Mouse (Mus musculus) spleen, adult 12 weeks (tissue): ENCODE measurements at regions not wholly inside any gene's neighbourhood (a gene's known extent, or its start where the extent isn't known, plus 50 kb on each side); places are given as distances from the start of the nearest gene placed in this dataset.

Experiments used
- DNase-seq: peaks from one replicate; pipeline ENCODE4 v3.0.0; 2022; ENCODE audit warnings: low spot score

DNA sequence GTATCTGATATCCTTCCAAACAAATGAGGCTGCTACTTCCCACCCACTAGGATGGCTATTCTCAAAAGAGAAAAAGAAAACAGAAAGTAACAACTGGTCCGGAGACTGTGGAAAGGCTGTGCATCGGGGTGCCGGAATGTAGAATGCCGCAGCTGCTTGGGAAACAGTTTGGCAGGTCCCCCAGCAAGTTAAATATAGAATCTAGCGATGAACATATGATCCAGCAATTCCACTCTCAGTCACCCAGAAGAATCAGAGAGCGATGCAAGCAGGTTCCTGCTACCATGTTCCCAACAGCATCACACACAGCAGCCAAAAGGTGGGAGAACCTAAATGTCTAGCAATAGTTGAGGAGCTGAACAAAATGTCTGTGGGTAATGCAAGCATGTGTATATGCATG, 528.3 kb upstream of the Gm19410 start:
- DNase-seq: no peak

DNA sequence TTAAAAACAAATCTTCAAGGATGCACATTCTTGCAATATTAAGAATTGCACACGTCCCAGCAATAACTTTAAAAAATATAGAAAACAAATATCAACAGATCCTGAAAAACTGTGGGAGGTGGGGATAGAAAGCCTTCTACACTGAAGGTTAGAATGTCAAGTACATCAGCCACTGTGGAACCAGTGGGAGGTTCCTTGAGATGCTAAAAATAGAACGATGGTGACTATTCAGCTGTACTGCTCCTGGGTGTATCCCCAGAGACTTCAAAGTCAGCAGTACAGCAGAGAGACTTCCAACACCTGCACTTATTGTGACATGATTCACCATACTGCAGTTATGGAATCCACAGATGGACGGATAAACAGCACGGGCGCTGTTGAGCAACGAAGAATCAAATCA, 524.7 kb upstream of the Gm19410 start:
- no peak for DNase-seq

DNA sequence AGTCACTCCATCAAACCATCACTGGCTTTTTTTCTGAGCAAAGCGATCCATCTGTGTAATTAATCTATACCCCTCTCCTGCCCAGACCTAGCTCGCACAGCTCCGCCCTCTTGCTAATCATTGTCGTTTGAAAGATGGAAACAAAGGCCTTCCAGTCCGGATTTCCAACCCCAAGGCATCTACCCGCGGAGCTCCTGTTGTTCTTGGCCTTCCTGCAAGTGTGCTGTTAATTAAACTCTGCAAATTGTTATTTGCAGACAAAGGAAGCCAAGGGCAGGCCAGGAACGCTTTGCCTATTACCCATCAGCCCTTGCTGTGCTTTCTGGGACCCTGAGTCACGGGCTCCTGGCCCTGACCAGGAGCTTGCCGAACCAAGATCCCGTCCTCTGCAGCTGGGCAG, 522.0 kb upstream of the Gm19410 start:
- DNase-seq: no peak

DNA sequence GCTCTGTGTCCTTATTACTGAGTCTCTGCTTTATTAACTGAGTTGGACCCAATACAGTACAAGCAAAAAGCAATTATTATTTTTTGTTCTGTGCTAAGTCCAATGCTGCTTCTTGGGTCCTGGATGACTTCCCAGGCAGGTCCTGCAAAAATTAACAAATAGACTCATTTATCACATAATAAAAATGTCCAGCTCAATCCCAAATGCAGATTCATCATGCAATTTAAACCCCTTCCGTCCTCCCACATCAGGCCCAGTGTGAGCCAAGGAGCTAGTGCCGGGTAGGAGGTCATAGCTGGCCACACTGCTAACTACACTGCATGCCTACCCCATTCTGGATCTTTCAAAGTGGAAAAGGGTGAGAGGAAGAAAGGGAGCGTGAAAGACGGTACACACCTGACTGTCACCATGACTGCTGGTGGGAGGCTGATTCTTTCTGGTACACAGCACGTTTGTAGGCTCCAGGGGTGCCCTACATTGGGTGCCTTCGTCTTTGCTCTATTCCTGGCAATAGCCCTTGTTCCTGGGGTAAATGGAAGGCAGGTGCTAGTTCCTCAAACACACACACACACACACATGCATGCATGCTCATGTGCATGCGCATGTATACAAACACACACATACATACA, 515.7 kb upstream of the Gm19410 start:
- DNase-seq: no peak

DNA sequence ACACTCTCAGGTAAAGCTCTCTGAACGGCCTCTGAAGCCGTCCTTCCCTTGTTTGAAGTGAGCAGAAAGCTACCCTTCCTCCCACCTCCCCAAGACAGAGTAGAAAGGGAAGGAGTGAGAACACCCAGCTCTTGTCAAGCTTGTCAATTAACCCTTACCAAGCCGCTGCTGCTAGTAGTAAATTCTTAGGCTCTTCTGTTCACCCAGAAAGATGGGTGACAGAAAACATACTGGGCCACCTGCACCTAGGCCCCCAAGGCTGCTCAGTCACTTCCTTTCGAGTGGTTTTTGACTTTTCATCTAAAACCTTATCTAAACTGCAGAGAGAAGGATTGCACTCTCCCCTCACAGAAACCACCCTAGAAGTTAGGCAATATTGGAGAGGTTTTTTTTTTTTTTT, 514.9 kb upstream of the Gm19410 start:
- no peak for DNase-seq

DNA sequence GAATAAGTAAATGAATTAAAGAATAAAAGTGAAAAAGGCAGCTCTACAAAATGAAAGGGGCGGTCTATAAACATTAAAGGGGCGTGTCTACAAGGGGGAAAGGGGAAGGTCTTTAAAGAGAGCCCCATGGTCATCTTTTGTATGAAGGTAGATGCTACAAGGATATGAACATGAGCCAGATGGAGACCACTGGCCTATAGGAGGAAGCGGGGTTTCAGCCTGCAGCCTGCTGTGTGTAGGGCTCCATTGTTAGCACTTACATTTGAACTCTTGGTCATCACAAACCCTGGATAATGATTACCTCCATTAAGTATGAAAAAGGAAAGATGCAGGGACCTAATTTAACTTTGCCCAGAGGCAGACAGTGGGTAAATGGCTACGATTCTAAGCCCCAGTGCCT, 511.6 kb upstream of the Gm19410 start:
- no peak for DNase-seq

DNA sequence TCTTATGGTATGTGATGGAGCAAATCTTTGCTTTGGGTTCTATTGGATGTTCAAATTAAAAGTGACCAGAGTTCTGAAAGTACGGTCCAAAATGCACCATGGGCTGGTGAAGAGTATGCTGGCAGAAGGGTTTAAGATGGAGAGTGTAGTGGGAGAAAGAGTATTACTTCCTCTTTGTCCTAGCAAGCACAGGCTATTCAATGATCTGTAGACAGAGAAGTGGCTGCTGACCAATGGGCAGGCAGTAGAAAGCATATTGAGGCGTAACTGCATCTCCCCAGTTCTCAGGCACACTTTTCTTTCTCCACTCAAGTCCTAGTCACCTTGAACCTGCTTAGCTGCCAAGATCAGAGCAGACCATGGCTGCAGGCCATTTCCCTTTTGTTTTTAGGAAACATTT, 510.3 kb upstream of the Gm19410 start:
- DNase-seq: no peak

DNA sequence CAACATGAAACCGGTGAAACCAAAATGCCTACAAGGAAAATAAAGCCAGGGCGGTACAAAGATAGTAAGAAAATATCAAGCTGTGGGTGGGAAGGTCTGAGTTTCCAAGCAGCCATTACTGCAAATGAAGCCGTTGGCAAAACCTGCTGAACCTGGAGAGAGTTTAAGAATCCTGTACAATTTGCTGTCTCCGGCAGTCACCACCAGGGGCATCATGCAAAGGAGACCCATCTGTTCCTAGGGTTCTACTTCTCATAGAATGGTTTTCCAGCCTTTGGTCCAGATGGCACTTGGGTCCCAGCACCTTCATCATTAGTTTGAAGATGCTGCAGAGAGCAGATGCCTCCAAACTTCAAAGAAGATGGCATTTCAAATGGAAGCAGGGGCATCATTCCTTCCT, 508.6 kb upstream of the Gm19410 start:
- DNase-seq: no peak

DNA sequence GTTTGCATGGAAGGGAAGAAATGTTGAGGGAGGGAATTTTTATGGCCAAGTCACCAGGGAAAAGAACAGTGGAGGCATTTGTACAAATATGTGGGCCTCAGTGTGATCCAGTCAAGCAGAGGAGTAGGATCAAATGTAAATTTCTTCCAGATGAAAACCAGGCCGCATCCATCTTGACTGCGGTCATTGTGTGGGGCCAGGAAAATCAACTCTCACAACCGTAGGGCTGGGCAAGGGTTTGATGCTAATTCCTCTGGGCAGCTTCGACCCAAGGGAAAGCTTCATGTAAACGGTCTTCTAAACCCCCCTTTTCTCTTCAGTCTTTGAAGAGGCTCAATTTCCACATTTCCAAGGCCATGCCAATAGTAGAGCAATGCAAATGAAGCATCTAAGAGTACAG, 497.4 kb upstream of the Gm19410 start:
- DNase-seq: no peak

DNA sequence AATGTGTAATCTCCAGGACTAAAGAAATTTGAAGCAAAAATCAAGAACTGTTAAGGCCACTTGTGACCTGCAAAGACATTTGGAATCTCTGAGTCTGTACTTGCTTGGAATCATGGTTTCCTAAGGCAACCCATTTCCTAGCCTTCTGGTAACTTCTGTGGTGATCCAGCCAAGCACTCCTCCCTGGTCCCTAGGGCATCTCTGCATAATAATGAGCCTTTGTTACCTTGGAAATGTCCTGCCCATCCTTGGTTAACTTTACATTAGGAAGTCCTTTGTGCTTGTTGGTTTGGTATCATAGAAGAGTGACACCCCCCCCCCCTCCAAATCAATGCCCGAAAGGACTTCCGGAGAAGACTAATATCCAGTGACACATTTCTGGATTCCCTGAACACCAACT, 496.6 kb upstream of the Gm19410 start:
- no peak for DNase-seq

DNA sequence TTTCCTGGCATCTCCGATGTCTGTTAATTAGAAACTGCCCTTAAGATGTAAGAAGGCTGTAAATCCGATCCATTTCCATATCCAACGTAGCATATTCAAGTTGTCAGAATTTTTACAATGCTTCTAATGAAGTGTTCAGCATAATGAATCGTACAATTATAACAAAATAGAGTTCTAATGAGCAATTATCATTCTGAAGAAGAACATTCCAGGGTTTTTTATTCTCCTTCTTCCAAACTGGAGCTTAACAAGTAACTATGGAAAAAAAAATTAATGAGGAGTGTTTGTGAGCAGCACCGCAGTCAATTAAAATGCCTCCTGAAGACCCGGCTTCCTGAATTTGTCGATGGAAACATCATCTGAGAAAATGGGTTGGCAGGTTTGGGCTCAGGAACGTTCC, 489.6 kb upstream of the Gm19410 start:
- DNase-seq: no peak

DNA sequence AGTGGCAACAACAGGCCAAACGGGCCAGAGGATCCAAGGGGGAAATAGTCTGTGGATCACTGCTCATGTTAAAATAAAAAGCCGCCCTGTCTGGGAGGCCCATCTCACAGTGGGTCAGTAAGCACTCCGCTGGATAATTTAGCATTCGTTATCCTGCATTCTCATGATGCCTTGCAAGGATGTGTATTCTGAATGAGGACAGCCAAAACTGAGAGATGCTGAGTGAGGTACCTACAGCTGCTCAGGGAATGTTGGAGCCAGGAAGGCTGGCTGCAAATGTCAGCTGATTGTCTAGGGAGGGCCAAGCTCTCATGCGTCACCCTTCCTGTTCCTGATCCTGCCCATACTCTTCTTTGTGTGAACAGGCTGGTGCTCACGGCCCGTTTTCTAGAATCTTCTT, 489.1 kb upstream of the Gm19410 start:
- DNase-seq: no peak

DNA sequence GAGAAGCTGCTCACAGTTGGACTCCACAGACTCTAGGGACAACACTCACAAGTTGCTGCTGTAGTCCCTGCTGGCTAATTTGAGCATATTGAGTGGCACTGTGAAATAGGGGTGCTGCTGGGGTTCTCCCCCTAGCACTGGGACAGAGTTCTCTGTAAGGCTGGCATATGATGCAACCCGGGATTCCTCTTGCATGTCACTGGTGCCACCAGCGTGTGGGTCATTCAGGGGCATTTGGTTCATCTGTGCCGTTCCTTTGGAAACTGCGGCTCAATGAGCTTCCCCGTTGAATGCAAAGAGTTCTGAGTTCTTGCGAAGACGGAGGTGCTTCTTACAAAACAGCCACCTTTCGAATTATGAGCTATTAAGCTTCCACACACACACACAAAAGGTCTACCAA, 486.6 kb upstream of the Gm19410 start:
- no peak for DNase-seq

DNA sequence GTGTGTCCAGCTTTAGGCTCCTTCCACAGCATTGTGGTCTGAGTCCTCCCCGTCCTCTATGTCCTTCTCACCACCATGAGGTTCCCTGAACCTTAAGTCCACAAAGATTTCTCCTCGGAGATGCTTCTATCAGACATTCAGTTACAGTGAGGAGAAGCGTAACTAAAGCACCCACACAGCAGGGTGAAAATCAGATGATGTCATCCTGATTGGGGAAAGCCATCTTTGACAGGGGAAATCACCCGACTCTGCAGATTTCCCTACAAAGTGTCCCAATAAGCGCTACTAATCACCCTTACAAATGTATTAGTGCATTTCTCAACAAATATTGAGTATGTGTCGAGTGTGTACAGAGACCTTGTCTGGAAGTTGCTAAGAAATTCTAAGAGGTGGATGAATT, 484.8 kb upstream of the Gm19410 start:
- no peak for DNase-seq

DNA sequence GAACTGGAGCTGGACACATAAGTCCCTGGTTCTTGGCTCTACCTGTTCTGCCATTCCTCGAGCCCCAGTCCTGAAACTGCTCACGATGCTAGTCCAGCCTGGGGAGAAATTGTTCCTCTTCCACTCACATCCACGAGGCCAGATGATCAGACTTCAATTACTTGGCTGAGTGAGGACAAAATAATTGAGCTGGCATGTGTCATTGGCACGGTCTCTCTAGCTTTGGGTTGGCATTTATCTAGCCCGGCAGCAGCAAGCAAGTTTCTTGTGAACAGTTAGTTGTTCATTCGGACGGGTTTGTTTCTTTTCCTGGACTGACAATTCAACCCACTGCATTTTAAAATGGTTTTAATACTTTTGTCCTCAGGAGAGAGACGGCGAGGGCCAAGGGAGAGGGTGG, 482.2 kb upstream of the Gm19410 start:
- no peak for DNase-seq

DNA sequence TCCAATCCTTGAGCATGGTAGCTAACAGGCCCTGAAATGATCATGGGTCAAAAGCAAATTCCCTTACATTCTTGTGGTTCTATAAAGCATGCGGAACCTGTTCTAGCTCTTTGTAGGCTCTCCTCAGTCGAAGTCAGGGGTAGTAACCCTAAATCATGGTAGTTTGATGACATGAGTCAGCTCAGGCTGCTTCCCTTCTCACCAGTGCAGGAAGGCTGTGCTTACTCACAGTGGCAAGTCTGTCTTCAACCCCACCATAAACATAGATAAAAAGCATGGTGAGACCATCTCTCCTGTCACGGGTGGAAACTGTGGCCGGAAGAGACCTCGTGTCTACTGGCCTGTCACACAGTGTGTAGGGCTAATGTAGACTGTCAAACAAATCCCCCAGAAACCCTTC, 476.6 kb upstream of the Gm19410 start:
- no peak for DNase-seq

DNA sequence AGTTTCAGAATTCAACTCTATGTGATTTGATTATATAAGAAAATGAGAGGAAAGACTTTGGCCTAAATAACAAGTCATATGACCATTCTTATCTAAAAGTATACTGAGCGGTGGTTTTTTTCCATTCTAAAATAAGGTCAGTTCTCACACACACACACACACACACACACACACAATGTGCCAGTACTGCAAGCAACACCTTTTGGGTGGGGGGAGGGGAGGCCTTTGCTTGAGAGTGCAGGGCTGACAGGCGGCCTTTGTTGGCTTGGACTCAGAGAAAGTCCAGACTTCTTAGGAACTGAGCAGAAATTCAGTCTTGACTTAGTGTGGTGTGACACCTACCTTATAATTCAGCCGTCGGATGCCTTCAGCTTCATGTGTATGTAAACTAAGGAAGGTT, 475.6 kb upstream of the Gm19410 start:
- DNase-seq: no peak

DNA sequence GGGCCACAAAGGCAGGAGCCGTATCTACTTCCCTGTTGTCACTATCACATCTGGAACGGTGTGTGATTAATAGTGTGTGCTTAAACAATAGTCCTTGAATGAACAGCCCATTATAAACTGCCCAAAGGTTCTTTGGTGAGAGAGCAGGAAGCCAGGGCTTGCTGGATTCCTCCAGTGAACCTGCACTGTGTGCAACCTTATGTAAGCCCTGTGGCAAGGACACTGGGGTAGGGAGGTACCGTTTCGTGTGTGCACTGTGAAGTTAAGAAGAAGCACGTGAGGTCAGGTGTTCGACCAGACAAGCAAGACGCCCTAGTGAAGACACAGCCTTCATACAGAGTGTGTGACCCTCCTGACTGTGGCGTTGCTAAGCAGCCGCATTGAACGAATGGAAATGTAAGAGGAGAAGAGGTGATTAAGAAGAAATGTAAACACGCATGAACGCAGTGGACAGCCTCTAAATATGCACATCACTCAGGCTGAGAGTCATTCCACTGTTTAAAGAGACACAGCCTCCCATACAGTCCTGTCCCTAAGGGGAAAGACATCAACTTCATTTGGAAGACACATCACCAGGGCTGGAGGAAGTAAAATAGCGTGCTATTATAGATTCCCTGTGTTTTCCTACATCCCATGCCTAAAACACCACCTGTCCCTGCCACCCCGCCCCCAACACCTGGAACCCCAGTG, 472.0 kb upstream of the Gm19410 start:
- no peak for DNase-seq

DNA sequence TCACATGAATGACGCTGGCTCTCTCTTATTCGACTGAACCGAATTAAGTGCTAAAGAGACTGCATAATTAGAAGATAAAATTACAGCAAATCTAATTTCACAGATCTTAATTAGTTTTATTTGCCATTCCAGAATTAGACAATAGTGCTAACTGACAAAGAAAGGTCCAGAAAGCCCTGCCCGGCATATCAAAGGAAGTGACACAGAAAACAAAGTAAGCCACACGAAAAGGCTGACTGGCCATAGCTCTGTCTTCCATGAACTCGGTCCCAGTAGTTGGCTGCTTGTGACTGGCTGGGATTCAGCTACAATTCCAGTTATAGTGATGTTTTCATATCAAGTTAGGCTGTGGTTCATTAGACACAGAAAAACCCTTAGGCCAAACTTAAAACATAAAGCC, 468.7 kb upstream of the Gm19410 start:
- no peak for DNase-seq

DNA sequence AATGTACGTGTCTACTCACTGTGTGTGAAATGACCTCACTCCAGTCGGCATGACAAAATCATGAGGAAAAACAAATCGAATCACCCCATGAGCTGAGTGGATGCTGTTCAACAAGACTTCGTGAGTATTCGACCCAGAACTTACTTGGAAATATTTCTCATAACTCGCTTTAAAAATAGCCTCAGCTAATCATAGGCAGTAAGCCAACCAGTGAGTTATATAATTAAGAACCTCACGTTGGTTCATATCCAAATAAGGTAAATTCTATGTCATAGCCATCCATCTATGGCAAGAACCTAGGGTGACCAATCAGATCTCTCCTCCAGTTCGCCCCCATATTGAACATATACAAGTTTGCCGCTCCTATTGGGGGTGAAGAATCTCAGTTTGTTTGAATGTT, 466.5 kb upstream of the Gm19410 start:
- no peak for DNase-seq

DNA sequence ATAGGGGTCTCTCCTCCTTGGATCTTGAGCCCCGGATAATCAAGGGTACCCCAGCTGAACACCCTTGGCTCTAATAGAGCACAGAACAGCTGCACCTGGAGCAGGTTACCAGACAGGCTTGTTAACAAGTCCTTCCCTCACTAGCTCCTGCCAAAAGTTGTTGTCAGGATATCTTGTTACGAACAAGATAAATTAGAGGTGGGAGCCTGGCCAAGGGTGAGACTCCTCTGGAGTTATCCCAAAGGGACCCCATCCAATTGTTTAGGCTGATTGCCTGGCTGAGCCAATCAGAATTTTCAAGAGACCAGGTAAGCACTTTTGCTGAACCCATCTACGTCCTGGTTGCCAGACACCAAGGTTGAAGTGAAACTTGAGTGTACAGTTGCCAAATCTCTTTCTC, 465.2 kb upstream of the Gm19410 start:
- no peak for DNase-seq

DNA sequence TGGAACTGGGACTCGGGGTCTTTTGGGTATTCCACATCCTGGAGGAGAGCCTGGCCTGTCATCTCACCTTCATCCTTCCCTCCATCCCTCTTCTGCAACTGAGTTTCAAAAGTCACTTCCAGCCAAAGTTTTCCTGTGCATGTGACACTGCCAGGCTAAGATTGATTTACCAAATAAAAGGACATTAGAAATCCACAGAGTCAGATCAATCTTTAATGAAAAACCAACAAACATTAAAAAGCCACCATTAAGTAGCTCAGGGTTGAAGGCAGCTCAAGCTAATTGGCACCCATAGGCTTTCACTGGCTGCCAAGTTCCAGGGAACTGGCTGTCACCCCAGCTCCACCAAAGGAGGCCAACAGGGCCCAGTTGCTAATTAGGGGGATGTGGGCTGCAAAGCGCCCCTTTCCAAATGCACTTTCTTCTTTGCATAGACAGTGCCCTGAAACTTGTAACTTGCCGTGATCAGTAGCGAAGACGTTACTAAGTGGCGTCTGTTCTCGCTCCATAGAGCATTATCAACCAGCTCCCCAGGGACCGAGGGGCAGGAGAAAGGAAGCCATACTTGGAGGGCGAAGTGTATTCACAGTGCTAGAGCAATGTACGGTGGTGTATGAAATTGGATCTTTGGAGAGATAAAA, 464.6 kb upstream of the Gm19410 start:
- DNase-seq: no peak

DNA sequence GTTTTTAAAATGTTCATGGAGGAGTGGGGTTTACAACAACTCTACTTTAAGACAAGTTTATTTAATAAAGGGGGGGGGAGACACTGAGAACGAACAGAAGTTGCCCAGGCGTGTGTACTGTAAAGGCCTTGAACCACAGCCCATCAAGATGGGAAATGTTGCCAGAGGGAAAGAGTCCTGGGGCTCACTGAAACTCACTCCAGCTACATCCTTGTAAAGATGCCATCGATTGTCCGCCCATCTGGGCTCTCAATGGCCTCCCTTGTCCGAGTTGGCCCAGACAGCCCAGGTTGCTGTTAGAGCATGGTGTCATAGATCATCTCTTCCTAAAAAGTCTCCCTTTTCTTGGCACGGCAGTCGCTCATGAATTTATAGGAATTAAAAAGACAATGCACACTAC, 462.7 kb upstream of the Gm19410 start:
- DNase-seq: no peak
